8 mouse cellular contexts compared by ENCODE assay signal in genomic region chr7:107215723-107216122, GRCm38 (mm10). TPM values are rescaled to one million over a fixed set of nuclear protein-coding genes. Genes with fewer than 3 reads are reported as not detected.
DNase-seq lines count a peak whose midpoint lies in the region; ATAC-seq lines count a peak whose summit lies in the region.
"Had no signal": no experiment of that assay in that cellular context is flagged by ENCODE, and none has a peak within 500 bp of the region (broad histone marks: within the 10 kb centered on the region; RNA-seq: fewer than 3 reads in every experiment).

No protein-coding gene starts in this region.

- H3K9ac ChIP-seq in midbrain, embryonic 11.5 days (ENCODE audit: low read length), result no peak overlapping the region

- no peak for DNase-seq in midbrain, embryonic 11.5 days (ENCODE audit: low spot score, missing footprints)
- no peak for DNase-seq in midbrain, embryonic 10.5 days (ENCODE audit: low spot score)
- peak; percentile 17 to 52 for DNase-seq in cerebellum, postnatal 36 days
- peak; percentile 8 to 11 for DNase-seq in kidney, adult 8-10 months
- DNase-seq in retina, adult 2 months (ENCODE audit: low read depth, low spot score), result peak; percentile 15
- no peak for DNase-seq in urinary bladder, postnatal 14 days (ENCODE audit: low spot score)
- no peak for DNase-seq in urinary bladder, adult 18-20 months (ENCODE audit: low spot score in 2 of 2)

- no peak overlapping the region for H3K4me3 ChIP-seq in midbrain, embryonic 11.5 days (ENCODE audit: low read depth, low read length)
- H3K4me3 ChIP-seq in midbrain, embryonic 10.5 days, result no peak overlapping the region

- H3K4me1 ChIP-seq in midbrain, embryonic 11.5 days (ENCODE audit: control insufficient read depth, insufficient read depth, low read length), result no peaks in the 10 kb centered on the region
- no peaks in the 10 kb centered on the region for H3K4me1 ChIP-seq in midbrain, embryonic 10.5 days

- H3K27me3 ChIP-seq in midbrain, embryonic 11.5 days (ENCODE audit: control insufficient read depth, insufficient read depth, low read length), result peaks cover 9% of the 10 kb centered on the region; the same call in 1 of the 2 replicates
- H3K27me3 ChIP-seq in midbrain, embryonic 10.5 days (ENCODE audit: low read depth, poor library complexity, severe bottlenecking), result peaks cover 18% of the 10 kb centered on the region

- H3K9me3 ChIP-seq in midbrain, embryonic 11.5 days (ENCODE audit: control insufficient read depth, low read length), result no peaks in the 10 kb centered on the region
- H3K9me3 ChIP-seq in midbrain, embryonic 10.5 days (replicated peaks), result no peaks in the 10 kb centered on the region

- ATAC-seq in midbrain, embryonic 11.5 days (ENCODE audit: low FRiP score), result peak; percentile 52; the same call in 1 of the 2 replicates

- H3K27ac ChIP-seq in midbrain, embryonic 11.5 days (ENCODE audit: low read depth, low read length), result no peak overlapping the region
- no peak overlapping the region for H3K27ac ChIP-seq in midbrain, embryonic 10.5 days (replicated peaks)

- H3K4me2 ChIP-seq in midbrain, embryonic 11.5 days, result no peak overlapping the region

- no peaks in the 10 kb centered on the region for H3K36me3 ChIP-seq in midbrain, embryonic 11.5 days (ENCODE audit: control insufficient read depth, insufficient read depth, low read length)
- H3K36me3 ChIP-seq in midbrain, embryonic 10.5 days, result no peaks in the 10 kb centered on the region

RNA-seq across cellular contexts. Expression of gene Rbmxl2, which starts 6.5 kb away (rescaled TPM):
- polyA plus RNA-seq in midbrain, embryonic 11.5 days (2014; fragmentation: Nextera tagmentation; extraction: Ambion mirVana), result 0.15 TPM in 1 of 2 replicates, not detected in the other
- polyA plus RNA-seq in midbrain, embryonic 10.5 days (2016; fragmentation: Nextera tagmentation; extraction: Ambion mirVana), result not detected in 2 replicates
- polyA plus RNA-seq: small intestine, adult 2 months had no signal

RNA-seq across cellular contexts. Expression of gene Nlrp14, which starts 48.9 kb away (rescaled TPM):
- not detected in 2 replicates for polyA plus RNA-seq in midbrain, embryonic 11.5 days (2014; fragmentation: Nextera tagmentation; extraction: Ambion mirVana)
- polyA plus RNA-seq in midbrain, embryonic 10.5 days (2016; fragmentation: Nextera tagmentation; extraction: Ambion mirVana), result not detected in 2 replicates
- polyA plus RNA-seq: small intestine, adult 2 months had no signal

Comparison
In these comparisons a context has a peak if more than half of its experiments do, and no peak if none do; other contexts are left out.
1. DNase-seq: peak in cerebellum, postnatal 36 days (2 of 2), kidney, adult 8-10 months (2 of 2) and retina, adult 2 months (single experiment); none in midbrain, embryonic 11.5 days (single experiment), midbrain, embryonic 10.5 days (single experiment), urinary bladder, postnatal 14 days (single experiment) and urinary bladder, adult 18-20 months (0 of 2).